Mouse (Mus musculus) liver (tissue): ENCODE results near the gene Ush2a.

Source experiments
- DNase-seq: peaks from one replicate; pipeline ENCODE4 v3.0.0-alpha.2; 2020; ENCODE audit warnings: mixed read lengths

The Ush2a gene

DNA sequence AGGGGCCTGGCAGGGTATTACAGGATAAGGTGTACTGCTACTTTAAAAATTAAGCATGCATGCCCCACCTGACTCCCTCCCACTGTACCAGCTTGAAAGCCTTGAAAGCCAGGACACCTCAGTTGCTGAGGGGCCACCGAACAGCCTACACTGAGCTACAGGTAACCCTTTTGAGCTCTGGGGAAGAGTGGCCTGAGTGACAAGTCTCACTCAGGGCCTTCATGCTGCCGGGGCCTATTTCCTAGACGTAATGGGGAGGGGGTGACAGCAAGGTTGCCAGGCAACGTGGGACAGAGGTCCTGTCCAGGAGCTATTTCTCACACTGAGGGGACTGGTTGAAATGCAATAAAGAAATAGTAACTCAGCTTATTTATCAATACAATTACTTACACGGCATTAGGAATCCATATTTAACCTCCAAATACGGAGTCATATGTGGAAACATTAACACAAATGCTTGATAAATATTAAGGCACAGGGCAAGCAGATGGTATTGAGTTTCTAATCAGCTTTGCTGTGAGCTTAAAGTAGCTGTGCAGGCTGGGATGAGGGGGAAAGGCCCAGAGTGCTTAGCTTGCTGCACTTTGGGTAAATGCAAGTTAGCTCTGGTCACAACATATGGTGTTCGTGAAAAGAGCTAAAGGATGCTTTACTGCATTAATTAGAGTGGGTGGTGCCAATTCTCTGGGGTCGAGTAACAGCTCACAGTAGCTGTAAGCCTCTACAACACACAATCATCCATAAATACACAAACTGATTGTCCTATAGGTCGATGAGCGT is at the start of gene Ush2a:
Ush2a (plus strand) TSS at position 121 of the 780 bp plus-strand sequence.
- DNase-seq: no peak

- no peak for DNase-seq
Observed at GRCm38 (mm10) chr1:188214885-188215611, 46.8 kb upstream of the Ush2a start.

DNA sequence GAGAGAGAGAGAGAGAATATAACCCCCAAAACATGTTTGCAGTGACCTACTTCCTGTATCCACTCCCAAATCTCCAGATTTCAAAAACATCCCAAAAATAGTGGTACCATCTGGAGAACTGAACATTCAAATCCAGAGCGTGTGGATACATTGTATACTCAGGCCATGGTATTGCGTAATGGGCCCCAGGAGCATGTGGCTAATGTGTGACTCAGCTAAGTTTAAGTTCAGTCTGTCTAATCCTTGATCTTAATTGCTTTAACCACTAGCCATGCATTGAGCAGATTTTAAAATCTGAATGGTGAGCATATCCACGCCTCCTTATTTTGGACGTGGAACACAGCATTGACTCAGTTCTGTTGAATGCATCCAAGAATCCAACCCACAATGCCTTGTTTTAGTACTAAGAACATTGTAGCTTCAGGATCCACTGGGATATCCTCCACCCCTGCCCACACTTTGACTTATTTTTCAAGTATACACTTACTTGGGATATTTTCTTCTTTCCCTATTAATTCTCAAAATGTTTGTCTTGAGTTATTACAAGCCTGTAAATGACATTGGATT is 40.5 kb upstream of the Ush2a start:
- DNase-seq: no peak

DNA sequence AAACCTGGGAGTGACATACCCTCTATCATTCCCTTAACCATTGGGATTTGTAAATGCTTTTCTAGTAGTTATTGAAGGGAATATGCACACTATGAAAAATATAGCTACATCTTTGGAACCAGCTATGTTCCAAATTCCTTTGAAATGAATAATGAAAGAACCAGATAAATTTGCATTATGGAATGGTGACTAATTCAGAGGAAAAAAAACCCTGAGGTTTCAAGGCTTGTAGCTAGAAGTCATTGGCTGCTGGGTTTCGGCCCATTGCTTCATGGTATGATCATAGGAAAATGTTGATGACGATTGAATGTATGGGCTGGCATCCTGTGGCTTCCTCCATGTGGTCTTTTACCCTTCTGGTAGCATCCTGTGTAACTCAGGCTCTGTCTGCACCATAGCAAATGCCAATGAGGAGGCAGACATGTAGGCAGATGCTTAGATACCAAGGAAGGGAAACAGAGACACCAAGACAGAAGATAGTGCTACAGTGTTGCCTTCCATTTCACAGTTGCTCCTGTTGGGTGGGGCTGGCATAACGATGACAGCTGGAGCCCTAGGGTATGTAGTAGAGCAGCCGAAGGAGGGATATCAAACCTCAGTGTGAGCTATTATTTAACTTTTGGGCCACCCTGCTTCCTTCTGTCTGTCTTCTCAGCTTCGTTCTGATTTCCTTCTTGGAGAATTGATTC is 28.6 kb upstream of the Ush2a start:
- DNase-seq: no peak

DNA sequence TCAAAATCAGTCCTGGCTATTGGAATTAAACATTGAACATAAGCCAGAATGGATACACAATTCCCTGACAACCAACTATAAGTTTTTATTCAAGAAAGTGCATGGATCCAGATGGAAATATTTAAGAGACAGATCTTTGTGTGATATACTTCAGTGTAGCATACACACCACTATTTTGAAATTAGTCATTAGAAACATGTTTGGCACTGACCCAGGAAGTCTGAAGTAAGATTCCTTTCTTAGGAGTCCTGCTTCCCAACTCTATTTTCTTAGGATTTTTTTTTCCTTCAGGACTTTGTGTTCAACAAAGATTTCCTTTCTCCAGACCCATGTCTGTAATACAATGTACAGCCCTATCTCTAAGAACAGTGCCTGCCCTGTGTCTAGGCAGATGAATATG is 23.2 kb upstream of the Ush2a start:
- DNase-seq: no peak

DNA sequence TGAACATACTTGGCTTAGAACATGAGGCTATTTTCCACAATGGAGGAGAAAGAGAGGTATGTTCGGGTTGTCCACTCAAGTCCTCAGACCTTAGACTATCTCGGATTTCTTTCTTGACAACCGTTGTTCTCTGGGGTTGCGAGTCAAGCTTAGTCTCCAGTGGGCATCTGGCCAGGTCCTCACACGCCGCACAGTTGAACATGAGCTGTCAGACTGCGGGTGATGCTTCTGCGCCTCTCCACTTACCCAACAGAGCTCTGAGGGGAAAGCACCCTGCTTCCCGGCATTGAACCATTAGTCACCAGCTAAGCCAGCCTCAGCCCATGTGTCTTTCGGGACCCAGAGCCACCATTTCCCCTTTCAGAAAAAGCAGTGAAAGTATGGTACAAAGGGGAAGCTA is 20.1 kb upstream of the Ush2a start:
- no peak for DNase-seq

DNA sequence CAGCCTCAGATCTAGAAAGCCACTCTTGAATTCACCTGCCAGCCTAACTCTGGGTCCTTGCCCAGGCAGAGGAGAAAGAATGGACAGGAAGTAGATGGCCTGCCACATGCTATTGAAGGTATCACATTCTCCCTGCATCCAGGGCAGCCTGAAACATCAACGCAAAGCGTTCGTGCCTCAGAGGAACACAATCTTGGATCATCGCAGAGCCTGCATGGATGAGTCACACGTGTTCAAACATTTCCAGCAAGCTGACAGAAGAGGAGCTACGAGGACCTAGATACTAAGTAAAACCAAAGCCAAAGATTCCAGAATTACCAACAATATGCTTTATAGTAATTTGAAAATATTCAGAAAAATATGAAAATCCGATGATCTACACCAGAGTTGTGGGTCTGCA is 4.3 kb upstream of the Ush2a start:
- no peak for DNase-seq

GRCm38 (mm10) chr1:188260259-188261107 is 1.3 kb upstream of the Ush2a start:
- DNase-seq: no peak

DNA sequence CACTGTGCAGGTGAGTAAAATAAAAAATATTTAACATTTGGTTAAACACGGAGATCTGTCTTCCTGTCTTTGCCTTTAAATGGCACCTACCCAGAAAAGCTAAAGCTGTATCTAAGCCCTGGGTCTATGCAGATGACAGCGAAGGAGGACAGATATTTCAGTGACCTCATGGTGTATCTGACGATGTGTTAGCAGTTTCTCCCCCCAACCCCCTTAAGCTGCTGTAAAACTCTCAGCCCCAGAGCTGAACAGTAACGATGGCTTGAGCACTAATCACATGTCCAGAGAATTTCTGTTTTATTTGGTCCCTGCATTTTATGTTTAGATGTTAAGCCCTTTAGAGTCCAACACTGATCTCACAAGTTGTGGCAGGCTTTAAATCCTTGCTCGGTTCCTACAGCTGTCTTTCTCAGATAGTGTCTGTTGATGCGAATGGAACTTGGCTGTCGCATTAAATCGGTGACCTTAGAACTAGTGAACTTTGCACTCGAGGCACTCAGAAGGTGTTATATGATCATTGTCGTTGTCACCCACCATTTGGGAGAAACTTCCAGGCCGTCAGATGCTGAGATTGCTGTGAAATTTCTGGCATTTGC is 5.4 kb downstream of the Ush2a start:
- no peak for DNase-seq

GRCm38 (mm10) chr1:188269071-188269470 is 7.2 kb downstream of the Ush2a start:
- DNase-seq: no peak

DNA sequence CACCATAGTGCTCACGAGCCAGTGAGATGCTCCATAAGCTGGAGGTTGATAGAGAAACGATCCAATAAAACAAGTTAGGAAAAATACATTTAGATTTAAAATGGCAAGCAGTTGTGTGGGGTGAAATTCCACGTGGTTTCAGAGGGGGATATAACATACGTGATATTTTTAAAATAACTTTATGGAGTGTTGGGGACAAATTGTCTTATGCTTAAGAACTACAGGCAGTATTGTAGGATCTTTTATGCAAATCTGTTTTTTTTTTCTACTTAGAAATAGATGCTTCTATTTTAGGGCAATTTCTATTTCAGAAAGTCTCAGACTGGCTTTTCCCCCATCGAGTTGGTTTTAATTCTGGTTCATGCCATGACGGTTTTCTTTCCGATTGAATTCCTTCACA is 51.5 kb downstream of the Ush2a start:
- DNase-seq: no peak

DNA sequence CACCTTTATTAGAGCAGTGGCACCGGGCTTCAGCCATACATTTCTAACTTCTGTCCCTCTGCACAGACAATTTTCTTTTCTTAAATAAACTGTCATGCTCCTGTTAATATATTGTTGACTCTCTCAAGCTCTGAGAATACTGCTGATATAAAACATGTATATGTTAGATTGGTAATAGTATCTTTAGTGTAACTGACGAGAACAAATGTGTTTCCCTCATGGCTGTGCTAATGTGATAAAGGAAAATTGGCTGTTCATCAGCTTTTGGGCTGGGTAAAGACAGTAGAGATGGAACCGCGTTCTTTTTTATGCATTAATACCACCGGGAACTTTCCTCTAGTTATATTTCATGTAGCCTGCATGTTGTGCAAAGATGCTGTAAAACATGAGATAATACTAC is 54.8 kb downstream of the Ush2a start:
- no peak for DNase-seq

GRCm38 (mm10) chr1:188320204-188320603 is 58.4 kb downstream of the Ush2a start:
- DNase-seq: no peak

DNA sequence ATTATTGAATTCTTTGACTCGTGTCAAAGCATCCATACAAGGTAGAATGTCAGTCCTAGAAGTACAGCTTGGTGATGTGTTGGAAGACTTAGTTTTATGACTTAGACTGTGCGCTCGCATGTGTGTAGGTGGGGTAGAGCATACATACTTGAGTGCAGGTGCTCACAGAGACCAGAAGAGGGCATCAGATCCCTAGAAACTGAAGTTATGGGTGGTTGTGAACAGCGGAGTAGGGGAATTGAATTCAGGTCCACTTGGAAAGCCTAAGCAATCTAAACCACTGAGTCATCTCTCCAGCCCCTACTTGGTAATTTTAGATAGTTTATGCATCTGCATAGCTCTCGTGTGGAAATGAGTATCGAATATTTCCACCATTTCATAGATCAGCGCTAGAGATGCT is 59.7 kb downstream of the Ush2a start:
- DNase-seq: no peak

- no peak for DNase-seq
Observed at GRCm38 (mm10) chr1:188330406-188330805, 68.6 kb downstream of the Ush2a start.

GRCm38 (mm10) chr1:188333936-188334335 is 72.1 kb downstream of the Ush2a start:
- no peak for DNase-seq

DNA sequence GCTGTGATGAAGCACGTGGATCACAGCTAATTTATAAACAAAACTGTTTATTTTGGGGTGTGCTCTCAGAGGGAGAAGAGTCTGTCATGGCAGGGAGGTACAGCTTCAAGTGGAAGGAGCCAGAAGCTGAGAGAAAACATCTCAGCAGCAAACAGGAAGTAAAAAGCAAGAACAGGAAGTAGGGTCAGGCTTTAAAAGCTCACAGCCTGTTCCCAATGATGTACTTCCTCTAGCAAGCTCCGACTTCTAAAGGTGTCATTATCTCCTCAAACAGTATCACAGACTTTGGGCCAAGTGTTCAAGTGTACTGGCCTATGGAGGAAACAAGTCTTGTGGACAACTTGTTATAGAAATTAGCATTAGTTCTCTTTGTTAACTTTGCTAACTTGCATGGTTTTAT is 85.9 kb downstream of the Ush2a start:
- DNase-seq: no peak

GRCm38 (mm10) chr1:188354726-188355125 is 92.9 kb downstream of the Ush2a start:
- no peak for DNase-seq

GRCm38 (mm10) chr1:188363548-188363947 is 101.7 kb downstream of the Ush2a start:
- no peak for DNase-seq

GRCm38 (mm10) chr1:188385180-188385579 is 123.4 kb downstream of the Ush2a start:
- DNase-seq: peak; percentile 35

- peak; percentile 8 for DNase-seq
Observed at GRCm38 (mm10) chr1:188385733-188386261, 124.0 kb downstream of the Ush2a start.

DNA sequence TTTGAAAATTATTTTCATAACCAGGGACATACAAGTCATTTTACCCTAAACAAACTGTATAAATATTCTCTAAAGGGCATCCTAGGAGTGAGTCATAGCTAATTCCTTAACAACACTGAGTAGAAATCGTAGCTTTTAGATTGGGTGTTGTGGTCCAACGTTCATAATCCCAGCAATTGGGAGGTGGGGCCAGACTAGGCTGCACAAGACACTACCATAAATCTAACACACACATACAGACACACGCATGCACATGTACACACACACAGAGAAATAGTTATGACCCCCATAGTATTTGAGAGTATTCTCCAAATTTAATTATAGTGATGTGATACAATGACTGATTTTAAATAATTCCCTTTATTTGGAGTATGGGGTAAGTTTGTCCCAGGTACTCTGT is 125.5 kb downstream of the Ush2a start:
- no peak for DNase-seq
